Mouse (Mus musculus): Measurements from ENCODE around the gene Ddx18.

DNA sequence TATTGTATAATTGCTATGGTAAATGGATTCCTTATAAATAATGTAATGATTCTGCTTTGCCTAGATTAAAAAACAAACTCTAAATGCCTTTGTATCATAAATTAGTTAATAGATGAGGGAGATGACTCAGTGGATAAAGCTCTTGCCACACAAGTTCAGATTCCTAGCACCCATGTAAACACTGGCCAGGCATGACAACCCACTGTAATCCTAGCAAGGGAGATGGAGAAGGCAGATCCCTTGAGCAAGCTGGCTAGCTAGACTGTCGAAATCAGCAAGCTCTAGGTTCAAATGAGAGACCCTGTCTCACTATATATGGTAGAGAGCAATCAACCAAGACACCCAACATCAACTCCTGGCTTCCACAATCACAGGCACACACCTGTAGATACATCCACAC, 49.2 kb downstream of the Ddx18 start:
- TF ChIP-seq CTCF (IDR thresholded peaks at IDR 0.05; ENCODE audit: low read depth, low read length) (no peak), POLR2A (IDR thresholded peaks at IDR 0.05; ENCODE audit: insufficient read depth, low read length) (no peak), EP300 (IDR thresholded peaks at IDR 0.05; ENCODE audit: insufficient read depth, low read depth, low read length) (no peak)
